Mouse (Mus musculus): ENCODE measurements around the gene Stk11. TPM values are rescaled to one million over a fixed set of nuclear protein-coding genes. Genes with fewer than 3 reads are reported as not detected.
A peak's percentile ranks its signal among the peaks of the same experiment; 100 is the strongest.

Stk11 gene
- total RNA-seq, 2 experiments from 2014 or later = 137 to 165 TPM

DNA sequence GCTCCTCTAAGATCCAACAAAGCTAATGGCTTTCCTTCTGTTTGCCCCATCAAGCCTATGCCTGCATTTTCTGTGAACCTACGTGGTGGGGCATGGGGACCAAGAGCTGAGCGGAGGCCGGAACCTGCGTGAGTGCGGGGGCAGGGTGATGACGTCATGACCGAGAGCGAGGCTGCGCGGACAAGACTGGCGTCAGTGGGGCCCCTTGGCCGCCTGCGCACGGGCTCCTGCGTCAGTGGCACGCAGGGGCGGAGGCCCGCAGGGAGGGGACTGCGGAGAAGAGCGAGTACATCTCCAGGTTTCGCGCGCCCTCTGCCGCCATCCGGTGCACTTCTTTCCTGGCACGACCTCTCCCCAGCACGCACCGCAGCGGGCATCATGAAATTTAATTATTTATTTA, 25.6 kb downstream of the Stk11 start:
- peak; percentile 93 to 94 for DNase-seq
- intact Hi-C loops (cut with DNase I) = loop anchor here (2.0 kb wide), 1 partner anchor 156 kb away; the partner anchor contains the start of gene Tmem259

- intact Hi-C loops (cut with DNase I) = loop anchor here (2.0 kb wide), 2 partner anchors 157 to 181 kb away; partner anchors contain the start of genes Tmem259 and Wdr18
Observed at GRCm38 (mm10) chr10:80141786-80142529, 26.4 kb downstream of the Stk11 start.

GRCm38 (mm10) chr10:80142530-80142925, 26.9 kb downstream of the Stk11 start:
- DNase-seq = no peak
- intact Hi-C loops (cut with DNase I) = loop anchor here (2.0 kb wide), 1 partner anchor 182 kb away; the partner anchor contains the start of gene Wdr18

More at GRCm38 (mm10) chr10:80141786-80142529, 26.4 kb downstream of the Stk11 start:
- DNase-seq = peak; percentile 89 to 91

- intact Hi-C loops (cut with DNase I) = loop anchor here (2.0 kb wide), 2 partner anchors 21 to 183 kb away; partner anchors contain the start of genes Cirbp and Wdr18
- no peak for DNase-seq
Observed at GRCm38 (mm10) chr10:80143664-80144063, 28.1 kb downstream of the Stk11 start.

GRCm38 (mm10) chr10:80144159-80144558, 28.6 kb downstream of the Stk11 start:
- intact Hi-C loops (cut with DNase I) = loop anchor here (2.0 kb wide), 1 partner anchor 21 kb away; the partner anchor contains the start of gene Cirbp
- no peak for DNase-seq

- intact Hi-C loops (cut with DNase I) = loop anchor here (2.0 kb wide), 1 partner anchor 20 kb away; the partner anchor contains the start of gene Cirbp
- DNase-seq = peak; percentile 86 to 87
Observed at GRCm38 (mm10) chr10:80144864-80145838, 29.5 kb downstream of the Stk11 start.

DNA sequence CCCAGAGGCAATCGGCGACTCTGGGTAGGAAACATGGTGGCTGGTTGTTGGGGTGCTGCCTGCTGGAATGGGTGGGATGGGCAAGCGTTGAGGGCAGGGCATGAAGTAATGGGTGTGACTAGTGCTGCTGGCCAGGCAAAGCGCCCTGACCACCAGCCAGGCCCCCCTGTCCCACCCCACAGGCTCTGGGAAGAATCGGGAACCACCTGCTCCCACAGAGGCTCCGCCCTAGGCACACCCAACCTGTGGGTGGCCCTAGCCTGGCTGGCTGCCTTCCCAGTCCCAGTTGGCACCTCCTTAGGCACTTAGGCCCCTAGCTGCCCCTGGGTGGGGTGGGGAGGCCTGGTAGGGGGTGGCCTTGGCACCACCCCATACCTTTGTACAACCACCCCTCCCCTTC, 30.3 kb downstream of the Stk11 start:
- intact Hi-C loops (cut with DNase I) = loop anchor here (2.0 kb wide), 1 partner anchor 19 kb away; the partner anchor contains the start of gene Cirbp
- DNase-seq = peak; percentile 56 to 69

- intact Hi-C loops (cut with DNase I) = no loop called here
- peak; percentile 62 to 68 for DNase-seq
Observed at GRCm38 (mm10) chr10:80146568-80147011, 31.0 kb downstream of the Stk11 start.

- peak in 1 of 2 experiments; percentile 43 for DNase-seq
- intact Hi-C loops (cut with DNase I) = no loop called here
Observed at GRCm38 (mm10) chr10:80147146-80147718, 31.6 kb downstream of the Stk11 start.

DNA sequence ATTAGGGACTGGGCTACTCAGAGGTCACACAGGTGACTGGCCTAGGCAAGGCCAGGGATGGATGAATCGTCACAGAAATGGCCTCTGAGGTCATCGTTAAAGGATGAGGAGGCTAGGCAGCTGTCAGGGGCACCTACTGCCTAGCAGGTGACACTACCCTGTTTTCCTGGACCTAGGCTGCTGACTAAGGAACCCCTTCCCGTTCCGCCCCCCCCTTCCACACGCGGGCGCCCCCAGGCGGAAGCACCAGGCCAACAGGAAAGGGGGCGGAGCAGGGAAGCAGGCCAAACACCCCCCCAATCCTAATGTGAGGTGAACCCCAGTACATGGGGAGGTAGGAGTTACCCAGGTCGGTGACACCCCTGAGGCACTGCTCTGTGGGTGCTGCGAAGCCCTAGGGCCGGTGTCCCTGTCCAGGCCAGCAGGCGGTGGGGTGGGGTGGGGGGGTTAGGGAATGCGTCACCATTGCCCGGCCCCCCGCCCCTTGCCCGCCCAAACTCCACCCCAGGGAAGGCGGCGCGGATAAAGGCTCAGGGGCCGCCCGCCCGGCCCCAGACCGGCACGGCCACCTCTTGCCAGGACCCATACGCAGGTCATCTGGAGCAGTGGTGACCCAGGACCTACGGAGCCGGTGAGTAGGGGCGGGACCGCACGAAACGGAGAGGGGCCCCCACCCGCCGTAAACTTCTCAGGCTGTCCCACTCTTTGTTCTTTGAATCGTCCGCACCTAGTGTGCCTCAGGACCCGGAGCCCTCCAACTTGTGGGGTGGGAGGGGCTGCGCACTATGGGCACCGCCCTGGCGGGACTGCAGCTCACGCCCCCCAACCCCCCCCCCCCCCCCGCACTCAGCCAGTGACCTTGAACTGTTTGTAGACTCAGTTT, 32.4 kb downstream of the Stk11 start, which contains the start of gene Midn:
Midn (plus strand) TSS at position 554 of the 883 bp plus-strand sequence.
- intact Hi-C loops (cut with DNase I) = loop anchor here (1.0 kb wide), 1 partner anchor 17 kb away; the partner anchor contains the start of gene Cirbp
- peak; percentile 90 to 94 for DNase-seq

DNA sequence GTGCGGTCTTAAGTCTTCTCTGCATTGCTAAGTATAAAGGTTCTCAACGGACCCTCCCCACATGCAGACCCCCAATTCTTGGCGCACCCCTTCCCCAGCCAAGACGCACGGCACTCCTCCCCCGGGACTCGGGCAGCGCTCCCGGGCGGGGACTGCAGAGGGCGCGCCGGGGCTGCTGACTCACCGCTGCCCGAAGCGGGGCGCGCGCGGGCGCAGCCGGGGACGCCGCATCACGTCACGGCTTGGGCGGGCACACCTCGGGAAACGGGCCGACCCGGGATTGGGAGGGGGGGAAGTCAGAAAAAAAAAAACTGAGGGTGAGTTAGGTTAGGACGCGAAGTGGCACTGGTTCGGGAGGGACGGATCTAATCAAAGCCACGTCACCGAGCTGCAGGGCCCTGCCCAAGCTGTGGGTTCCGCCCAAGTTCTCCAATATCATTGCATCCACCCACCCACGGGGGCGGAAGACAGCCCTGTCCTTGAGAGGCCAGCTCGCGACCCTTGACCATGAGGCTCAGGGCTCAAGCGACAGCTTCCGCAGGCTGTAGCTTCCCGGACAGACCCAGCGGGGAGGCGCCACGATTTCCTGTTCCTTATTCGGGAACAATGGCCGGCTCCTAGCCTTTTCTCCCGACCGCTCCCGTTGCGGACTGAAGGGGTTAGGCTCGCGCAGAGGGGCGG, 33.1 kb downstream of the Stk11 start:
- peak; percentile 96 to 97 for DNase-seq
- intact Hi-C loops (cut with DNase I) = loop anchor here (1.0 kb wide), 1 partner anchor 17 kb away; the partner anchor contains the start of gene Cirbp

GRCm38 (mm10) chr10:80149291-80150225, 34.0 kb downstream of the Stk11 start:
- DNase-seq = peak; percentile 91 to 95
- intact Hi-C loops (cut with DNase I) = loop anchor here (1.0 kb wide), 1 partner anchor 9 kb away; no protein-coding TSS in a partner anchor

DNA sequence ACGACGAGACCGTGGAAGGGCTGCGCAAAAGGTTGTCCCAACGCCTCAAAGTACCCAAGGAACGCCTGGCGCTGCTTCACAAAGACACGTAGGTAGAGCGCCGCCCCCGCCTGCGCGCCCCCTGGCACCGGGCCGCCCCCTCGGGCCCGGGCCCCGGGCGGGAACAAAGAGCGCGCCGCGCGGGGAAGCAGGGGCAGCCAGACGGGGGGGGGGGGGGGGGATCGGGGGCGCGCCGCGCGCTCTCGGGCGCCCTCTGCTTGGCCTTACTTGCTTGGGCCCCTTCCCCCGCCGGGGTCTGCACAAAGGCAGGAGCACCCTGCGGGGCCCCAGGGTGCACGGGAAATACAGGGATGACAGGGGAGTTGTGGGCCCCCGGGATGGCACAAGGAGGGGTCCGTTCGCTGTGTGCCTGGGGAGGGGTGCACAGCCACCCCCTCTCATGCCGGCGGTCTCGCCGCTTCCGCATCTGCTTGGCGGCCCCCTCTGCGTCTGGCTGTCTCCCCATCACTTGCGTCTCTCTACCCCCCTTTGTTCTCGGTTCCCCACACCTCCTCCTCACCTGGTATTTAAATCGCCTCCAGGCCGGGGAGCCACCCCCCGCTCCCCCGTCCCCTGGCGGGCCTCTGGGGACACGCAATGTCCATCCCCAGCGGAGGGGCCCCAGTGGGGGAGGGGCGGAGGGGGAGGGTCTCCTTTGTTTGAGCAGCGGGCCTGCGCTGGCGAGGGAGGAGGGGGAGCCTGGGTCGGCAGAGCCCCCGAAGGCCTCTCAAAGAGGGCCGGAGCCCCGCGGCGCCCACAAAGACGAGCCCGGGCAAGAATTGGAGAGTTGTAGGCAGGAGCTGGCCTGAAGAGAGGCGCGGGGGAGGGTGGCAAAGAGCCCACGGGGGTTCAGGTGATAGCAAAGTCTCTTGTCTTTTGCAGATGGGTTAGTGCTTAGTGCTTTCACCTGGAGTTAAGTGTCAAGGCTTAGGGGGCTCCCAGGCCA, 34.9 kb downstream of the Stk11 start:
- DNase-seq = peak; percentile 55 to 79
- intact Hi-C loops (cut with DNase I) = loop anchor here (1.0 kb wide), 1 partner anchor 8 kb away; no protein-coding TSS in a partner anchor

DNA sequence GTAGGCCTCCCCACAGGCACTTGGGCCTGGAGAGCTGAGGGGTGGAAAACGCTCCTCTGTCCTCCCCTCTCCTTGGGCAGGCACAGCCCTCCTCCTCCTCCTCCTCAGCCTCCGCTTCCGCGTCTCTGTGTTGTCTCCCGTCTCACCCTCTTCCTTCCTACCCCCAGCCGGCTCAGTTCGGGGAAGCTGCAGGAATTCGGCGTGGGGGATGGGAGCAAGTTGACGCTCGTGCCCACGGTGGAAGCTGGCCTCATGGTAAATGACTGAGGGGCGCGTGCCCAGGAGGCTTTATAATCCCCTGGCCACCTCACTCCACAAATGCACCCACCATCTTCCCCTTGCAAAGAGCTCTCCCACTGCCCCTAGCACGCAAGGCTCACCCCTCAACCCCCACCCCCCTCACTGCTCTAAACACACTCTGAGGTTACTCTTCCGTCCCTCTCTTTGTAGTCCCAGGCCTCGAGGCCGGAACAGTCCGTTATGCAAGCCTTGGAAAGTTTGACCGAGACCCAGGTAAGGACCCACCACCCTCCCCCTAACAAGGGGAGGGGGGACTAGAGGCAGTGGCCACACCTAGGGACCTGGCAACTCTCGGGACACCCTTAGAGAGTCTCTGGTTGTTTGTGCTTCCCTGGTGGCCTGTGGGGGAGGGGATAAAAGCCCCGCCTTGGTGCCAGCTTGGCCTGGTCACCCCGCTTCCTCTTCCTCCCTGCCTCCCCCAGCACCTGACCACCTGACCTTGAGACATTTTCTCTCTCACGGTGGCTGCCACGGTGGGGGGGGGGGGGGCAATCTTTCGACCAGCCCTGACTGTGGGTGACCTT, 35.8 kb downstream of the Stk11 start:
- DNase-seq = peak; percentile 69 to 73
- intact Hi-C loops (cut with DNase I) = no loop called here
